Mouse (Mus musculus): Measurements from ENCODE around the gene Foxp4. TPM values are rescaled to one million over a fixed set of nuclear protein-coding genes. Genes with fewer than 3 reads are reported as not detected.
A peak's percentile ranks its signal among the peaks of the same experiment; 100 is the strongest.

The Foxp4 gene
- polyA plus RNA-seq, 1 experiment from 2014 or later = 14.6 TPM

DNA sequence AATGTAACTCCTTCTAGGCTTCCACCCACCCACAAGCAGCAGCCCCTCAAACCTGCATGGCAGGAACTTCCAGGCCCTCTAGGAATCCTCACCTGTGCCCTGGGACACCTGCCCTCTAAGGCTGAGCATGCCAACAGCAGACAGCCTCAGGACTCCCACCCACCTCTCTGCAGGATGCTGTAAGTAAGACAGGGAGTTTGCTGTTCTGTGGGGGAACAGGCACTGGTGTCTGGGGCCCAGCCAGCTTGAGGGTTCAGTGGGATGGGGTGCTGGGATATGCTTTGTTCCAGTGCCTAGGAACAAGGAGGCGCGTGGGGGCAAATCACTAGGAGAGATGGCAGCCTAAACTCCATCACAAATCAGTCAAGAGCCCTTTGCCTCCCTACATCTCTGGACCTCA lies 16.4 kb downstream of the Foxp4 start:
- 93% methylated on average over 2 of the region's 2 CpGs for WGBS
- no peak overlapping the region for H3K4me2 ChIP-seq (replicated peaks; ENCODE audit: low read depth)
- ATAC-seq (ENCODE audit: low FRiP score, low TSS enrichment) = no peak
- peaks cover 2% of the 10 kb centered on the region; the same call in 1 of the 2 replicates for H3K36me3 ChIP-seq (ENCODE audit: control insufficient read depth, insufficient read depth, low read length)
- TF ChIP-seq EP300 (optimal IDR thresholded peaks at IDR 0.05) (no peak), CTCF (IDR thresholded peaks at IDR 0.05; ENCODE audit: low read depth) (no peak)
- H3K9ac ChIP-seq (ENCODE audit: low read length) = no peak overlapping the region
- H3K4me1 ChIP-seq (replicated peaks; ENCODE audit: control insufficient read depth, insufficient read depth) = 0 out of 2 replicates have a peak, but pooled peaks cover 4% of the 10 kb centered on the region
- peak overlapping the region; percentile 18; the same call in 1 of the 2 replicates for H3K27ac ChIP-seq (replicated peaks)
- H3K9me3 ChIP-seq (ENCODE audit: control insufficient read depth, low read length) = no peaks in the 10 kb centered on the region
- DNase-seq (ENCODE audit: low spot score) = no peak
- H3K27me3 ChIP-seq (ENCODE audit: control insufficient read depth, insufficient read depth, low read length) = no peaks in the 10 kb centered on the region
- no peak overlapping the region for H3K4me3 ChIP-seq (ENCODE audit: low read depth, low read length)

DNA sequence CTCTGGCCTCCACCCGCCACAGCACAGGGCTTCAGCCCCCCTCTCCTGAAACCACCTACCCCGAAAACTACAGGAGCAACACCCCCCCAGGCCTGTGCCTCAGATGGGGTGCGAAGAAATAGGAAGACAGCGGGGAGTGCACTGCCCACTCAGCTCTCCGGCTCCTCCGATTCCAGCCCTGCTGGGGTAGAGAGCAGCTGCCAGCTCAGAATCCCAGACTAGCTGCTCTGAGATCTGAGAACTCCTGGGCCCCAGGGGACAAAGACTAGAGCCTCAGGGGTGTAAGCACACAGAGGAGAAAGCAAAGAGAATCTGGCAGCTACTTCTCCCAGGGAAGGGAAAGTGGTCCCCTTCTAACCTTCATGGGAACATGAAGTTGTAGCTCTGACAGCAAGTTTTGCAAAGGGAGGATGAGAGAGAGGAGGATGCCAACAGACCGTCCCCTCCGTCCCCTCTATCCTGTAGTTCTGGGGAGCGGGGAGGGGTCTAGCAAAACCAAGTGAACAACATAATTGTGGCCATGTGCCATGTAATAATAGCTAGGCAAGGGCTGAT lies 17.0 kb downstream of the Foxp4 start:
- H3K9ac ChIP-seq (ENCODE audit: low read length) = no peak overlapping the region
- H3K4me2 ChIP-seq (replicated peaks; ENCODE audit: low read depth) = no peak overlapping the region
- H3K9me3 ChIP-seq (ENCODE audit: control insufficient read depth, low read length) = no peaks in the 10 kb centered on the region
- ATAC-seq (ENCODE audit: low FRiP score, low TSS enrichment) = no peak
- H3K27me3 ChIP-seq (ENCODE audit: control insufficient read depth, insufficient read depth, low read length) = no peaks in the 10 kb centered on the region
- 59% methylated on average over 9 of the region's 9 CpGs for WGBS
- 0 out of 2 replicates have a peak, but pooled peaks cover 4% of the 10 kb centered on the region for H3K4me1 ChIP-seq (replicated peaks; ENCODE audit: control insufficient read depth, insufficient read depth)
- H3K36me3 ChIP-seq (ENCODE audit: control insufficient read depth, insufficient read depth, low read length) = peaks cover 5% of the 10 kb centered on the region; the same call in 1 of the 2 replicates
- no peak for DNase-seq (ENCODE audit: low spot score)
- H3K4me3 ChIP-seq (ENCODE audit: low read depth, low read length) = no peak overlapping the region
- H3K27ac ChIP-seq (replicated peaks) = no peak overlapping the region
- TF ChIP-seq EP300 (optimal IDR thresholded peaks at IDR 0.05) = no peak
- no peak for TF ChIP-seq CTCF (IDR thresholded peaks at IDR 0.05; ENCODE audit: low read depth)

DNA sequence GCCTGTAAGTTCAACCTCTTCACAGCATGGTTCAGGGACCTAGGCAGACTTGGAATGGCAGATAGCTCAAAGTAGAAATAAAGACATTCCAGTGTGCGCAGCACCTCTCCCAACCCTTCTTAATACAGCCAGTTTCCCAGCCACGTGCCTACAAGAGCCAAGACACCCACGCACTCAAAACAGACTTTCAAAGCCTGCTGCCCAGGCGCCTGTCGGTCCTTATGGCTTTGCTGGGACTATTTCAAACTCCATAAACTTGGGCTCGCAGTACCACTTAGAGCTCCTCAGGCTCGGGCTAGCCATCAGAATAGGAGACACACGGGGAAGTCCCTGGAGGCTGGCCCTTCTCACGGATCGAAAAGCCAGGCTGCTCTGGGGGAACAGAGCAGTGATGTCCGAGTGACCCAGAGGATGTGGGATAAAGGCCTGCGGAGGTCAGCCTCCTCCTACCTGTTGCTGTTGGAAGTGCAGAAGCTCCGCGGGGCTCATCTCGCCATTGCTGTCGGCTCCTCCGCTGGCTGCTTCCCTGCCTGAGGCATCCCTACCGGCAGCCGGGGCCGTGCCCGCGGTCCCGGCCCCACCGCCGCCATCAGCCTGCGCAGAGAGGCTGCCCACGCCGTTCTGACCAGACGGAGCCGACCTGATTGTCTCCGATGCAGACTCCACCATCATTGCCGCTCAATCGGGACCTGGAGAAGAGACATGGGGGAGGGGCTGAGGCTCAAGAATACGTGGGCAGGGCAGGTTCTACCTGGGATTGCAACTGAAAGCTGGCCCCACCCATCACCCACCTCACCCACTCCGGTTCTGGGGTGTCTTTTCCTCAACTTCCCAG lies 20.4 kb downstream of the Foxp4 start:
- no peak for TF ChIP-seq EP300 (optimal IDR thresholded peaks at IDR 0.05)
- no peak; the same call in 1 of the 2 replicates for TF ChIP-seq CTCF (IDR thresholded peaks at IDR 0.05; ENCODE audit: low read depth)
- H3K4me2 ChIP-seq (replicated peaks; ENCODE audit: low read depth) = no peak overlapping the region
- H3K27me3 ChIP-seq (ENCODE audit: control insufficient read depth, insufficient read depth, low read length) = no peaks in the 10 kb centered on the region
- WGBS = 48% methylated on average over 35 of the region's 35 CpGs
- DNase-seq (ENCODE audit: low spot score) = no peak
- no peaks in the 10 kb centered on the region for H3K4me1 ChIP-seq (replicated peaks; ENCODE audit: control insufficient read depth, insufficient read depth)
- peaks cover 5% of the 10 kb centered on the region; the same call in 1 of the 2 replicates for H3K36me3 ChIP-seq (ENCODE audit: control insufficient read depth, insufficient read depth, low read length)
- H3K4me3 ChIP-seq (ENCODE audit: low read depth, low read length) = no peak overlapping the region
- no peak overlapping the region for H3K9ac ChIP-seq (ENCODE audit: low read length)
- no peak for ATAC-seq (ENCODE audit: low FRiP score, low TSS enrichment)
- no peaks in the 10 kb centered on the region for H3K9me3 ChIP-seq (ENCODE audit: control insufficient read depth, low read length)
- no peak overlapping the region for H3K27ac ChIP-seq (replicated peaks)

DNA sequence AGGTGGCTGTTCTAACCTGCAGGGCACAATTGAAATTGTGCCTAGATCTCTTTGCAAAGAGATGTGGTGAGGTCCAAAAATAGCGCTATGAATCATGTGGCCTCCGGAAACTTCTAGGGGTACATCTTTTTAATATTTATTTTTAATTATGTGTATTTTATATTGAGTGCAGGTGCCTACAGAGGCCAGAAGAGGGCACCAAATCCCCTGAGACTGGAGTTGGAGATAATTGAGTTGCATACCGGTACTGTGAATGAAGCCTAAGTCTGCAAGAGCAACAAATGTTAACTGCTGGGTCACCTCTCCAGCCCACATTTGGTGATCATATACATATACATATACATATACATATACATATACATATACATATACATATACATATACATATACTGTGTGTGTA lies 22.7 kb downstream of the Foxp4 start:
- H3K4me1 ChIP-seq (replicated peaks; ENCODE audit: control insufficient read depth, insufficient read depth) = peaks cover 9% of the 10 kb centered on the region

DNA sequence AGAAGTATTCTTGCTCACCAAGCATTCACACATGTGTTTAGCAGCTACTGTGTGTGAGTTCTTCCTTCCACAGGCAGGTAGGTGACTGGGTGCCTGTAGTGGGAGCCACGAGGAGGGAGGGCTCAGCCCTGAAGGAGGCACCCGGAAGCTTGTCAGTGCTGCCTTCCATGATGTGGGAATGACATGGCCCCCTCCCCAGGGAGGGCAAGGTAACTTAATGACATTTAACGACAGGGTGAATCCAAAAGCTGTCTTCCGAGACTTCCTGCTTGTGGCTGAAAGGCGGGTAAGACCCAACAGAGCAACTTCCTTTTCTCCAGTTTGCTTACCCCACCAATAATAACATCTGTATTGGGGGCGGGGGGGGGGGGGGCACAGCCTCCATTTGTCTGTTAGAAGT lies 23.7 kb downstream of the Foxp4 start:
- H3K27me3 ChIP-seq (ENCODE audit: control insufficient read depth, insufficient read depth, low read length) = no peaks in the 10 kb centered on the region
- TF ChIP-seq EP300 (optimal IDR thresholded peaks at IDR 0.05) = no peak
- no peak for TF ChIP-seq CTCF (IDR thresholded peaks at IDR 0.05; ENCODE audit: low read depth)
- peaks cover 9% of the 10 kb centered on the region for H3K4me1 ChIP-seq (replicated peaks; ENCODE audit: control insufficient read depth, insufficient read depth)
- peaks cover 5% of the 10 kb centered on the region; the same call in 1 of the 2 replicates for H3K36me3 ChIP-seq (ENCODE audit: control insufficient read depth, insufficient read depth, low read length)
- no peaks in the 10 kb centered on the region for H3K9me3 ChIP-seq (ENCODE audit: control insufficient read depth, low read length)
- H3K9ac ChIP-seq (ENCODE audit: low read length) = no peak overlapping the region
- no peak for ATAC-seq (ENCODE audit: low FRiP score, low TSS enrichment)
- no peak overlapping the region for H3K4me3 ChIP-seq (ENCODE audit: low read depth, low read length)
- no peak overlapping the region for H3K4me2 ChIP-seq (replicated peaks; ENCODE audit: low read depth)
- 60% methylated on average over 6 of the region's 6 CpGs for WGBS
- DNase-seq (ENCODE audit: low spot score) = no peak
- H3K27ac ChIP-seq (replicated peaks) = no peak overlapping the region

More for the DNA sequence above, 22.7 kb downstream of the Foxp4 start:
- H3K9ac ChIP-seq (ENCODE audit: low read length) = no peak overlapping the region
- no peak overlapping the region for H3K27ac ChIP-seq (replicated peaks)
- H3K36me3 ChIP-seq (ENCODE audit: control insufficient read depth, insufficient read depth, low read length) = peaks cover 5% of the 10 kb centered on the region; the same call in 1 of the 2 replicates
- no peaks in the 10 kb centered on the region for H3K9me3 ChIP-seq (ENCODE audit: control insufficient read depth, low read length)
- no peak for DNase-seq (ENCODE audit: low spot score)
- 66% methylated on average over 3 of the region's 3 CpGs for whole genome bisulfite sequencing
- ATAC-seq (ENCODE audit: low FRiP score, low TSS enrichment) = no peak
- no peak overlapping the region for H3K4me2 ChIP-seq (replicated peaks; ENCODE audit: low read depth)
- no peak overlapping the region for H3K4me3 ChIP-seq (ENCODE audit: low read depth, low read length)
- no peak for TF ChIP-seq EP300 (optimal IDR thresholded peaks at IDR 0.05)
- peak; percentile 75 for TF ChIP-seq CTCF (IDR thresholded peaks at IDR 0.05; ENCODE audit: low read depth)
- no peaks in the 10 kb centered on the region for H3K27me3 ChIP-seq (ENCODE audit: control insufficient read depth, insufficient read depth, low read length)

DNA sequence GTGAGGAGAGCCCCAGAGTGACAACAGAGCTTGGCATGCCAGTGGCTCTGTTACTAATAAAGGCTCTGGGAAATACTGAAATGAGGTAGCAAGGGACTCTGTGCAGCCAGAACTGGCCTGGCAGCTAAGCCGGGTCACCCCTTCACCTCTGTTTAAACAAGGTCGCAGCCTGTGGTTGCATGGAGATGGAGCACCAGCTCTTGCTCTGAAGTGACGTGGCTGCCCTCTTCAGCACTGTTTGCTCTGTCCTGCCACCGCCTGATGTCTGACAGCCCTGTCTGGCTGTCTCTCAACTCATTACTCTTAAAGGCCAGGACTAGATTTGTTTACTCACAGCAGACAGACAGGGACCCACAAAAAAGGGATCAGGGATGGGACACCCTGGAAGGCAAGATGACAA lies 25.3 kb downstream of the Foxp4 start:
- DNase-seq (ENCODE audit: low spot score) (no peak), ATAC-seq (ENCODE audit: low FRiP score, low TSS enrichment) (peak; percentile 39; the same call in 1 of the 2 replicates)
- Histone ChIP-seq H3K36me3 (ENCODE audit: control insufficient read depth, insufficient read depth, low read length) (peaks cover 7% of the 10 kb centered on the region; the same call in 1 of the 2 replicates), H3K4me3 (ENCODE audit: low read depth, low read length) (no peak overlapping the region), H3K9ac (ENCODE audit: low read length) (no peak overlapping the region), H3K27me3 (ENCODE audit: control insufficient read depth, insufficient read depth, low read length) (no peaks in the 10 kb centered on the region), H3K4me2 (replicated peaks; ENCODE audit: low read depth) (no peak overlapping the region), H3K9me3 (ENCODE audit: control insufficient read depth, low read length) (no peaks in the 10 kb centered on the region), H3K27ac (replicated peaks) (no peak overlapping the region; the same call in 1 of the 2 replicates), H3K4me1 (replicated peaks; ENCODE audit: control insufficient read depth, insufficient read depth) (peaks cover 9% of the 10 kb centered on the region)
- WGBS = 28% methylated on average over 4 of the region's 4 CpGs
- TF ChIP-seq CTCF (IDR thresholded peaks at IDR 0.05; ENCODE audit: low read depth) (no peak), EP300 (optimal IDR thresholded peaks at IDR 0.05) (no peak)
